Mouse (Mus musculus): ENCODE measurements around the gene Dnah12.
"Not testable (repeated sequence)": the region's sequence is repeated elsewhere in the genome, so short reads cannot be mapped to it uniquely, and the experiment has no call there.

The Dnah12 gene

GRCm38 (mm10) chr14:26719696-26720095, 26.6 kb downstream of the Dnah12 start:
- DNase-seq (ENCODE audit: low spot score in 2 of 2) = not testable (repeated sequence)

GRCm38 (mm10) chr14:26724898-26725297, 31.8 kb downstream of the Dnah12 start:
- DNase-seq (ENCODE audit: low spot score in 2 of 2) = no peak

- peak; percentile 18 to 27 for DNase-seq (ENCODE audit: low spot score in 2 of 2)
Observed at GRCm38 (mm10) chr14:26758566-26758965, 65.5 kb downstream of the Dnah12 start.

- peak; percentile 70 to 73 for DNase-seq (ENCODE audit: low spot score in 2 of 2)
Observed at GRCm38 (mm10) chr14:26764827-26765226, 71.8 kb downstream of the Dnah12 start.

GRCm38 (mm10) chr14:26768195-26768594, 75.1 kb downstream of the Dnah12 start:
- DNase-seq (ENCODE audit: low spot score in 2 of 2) = no peak

- DNase-seq (ENCODE audit: low spot score in 2 of 2) = no peak
Observed at GRCm38 (mm10) chr14:26773536-26773935, 80.5 kb downstream of the Dnah12 start.

- DNase-seq (ENCODE audit: low spot score in 2 of 2) = no peak
Observed at GRCm38 (mm10) chr14:26783731-26784130, 90.7 kb downstream of the Dnah12 start.

GRCm38 (mm10) chr14:26785695-26786094, 92.6 kb downstream of the Dnah12 start:
- no peak for DNase-seq (ENCODE audit: low spot score in 2 of 2)

GRCm38 (mm10) chr14:26794431-26794830, 101.4 kb downstream of the Dnah12 start:
- DNase-seq (ENCODE audit: low spot score in 2 of 2) = no peak

- no peak for DNase-seq (ENCODE audit: low spot score in 2 of 2)
Observed at GRCm38 (mm10) chr14:26798330-26798729, 105.3 kb downstream of the Dnah12 start.

GRCm38 (mm10) chr14:26799286-26799685, 106.2 kb downstream of the Dnah12 start:
- DNase-seq (ENCODE audit: low spot score in 2 of 2) = no peak

GRCm38 (mm10) chr14:26805500-26805899, 112.4 kb downstream of the Dnah12 start:
- no peak for DNase-seq (ENCODE audit: low spot score in 2 of 2)

GRCm38 (mm10) chr14:26812734-26813133, 119.7 kb downstream of the Dnah12 start:
- no peak for DNase-seq (ENCODE audit: low spot score in 2 of 2)

- DNase-seq (ENCODE audit: low spot score in 2 of 2) = no peak
Observed at GRCm38 (mm10) chr14:26813871-26814270, 120.8 kb downstream of the Dnah12 start.

GRCm38 (mm10) chr14:26814908-26815307, 121.8 kb downstream of the Dnah12 start:
- peak in 1 of 2 experiments; percentile 20 for DNase-seq (ENCODE audit: low spot score in 2 of 2)

GRCm38 (mm10) chr14:26816785-26817184, 123.7 kb downstream of the Dnah12 start:
- no peak for DNase-seq (ENCODE audit: low spot score in 2 of 2)

GRCm38 (mm10) chr14:26826020-26826419, 132.9 kb downstream of the Dnah12 start:
- DNase-seq (ENCODE audit: low spot score in 2 of 2) = peak in 1 of 2 experiments; percentile 6

- DNase-seq (ENCODE audit: low spot score in 2 of 2) = peak; percentile 3 to 30
Observed at GRCm38 (mm10) chr14:26853053-26853452, 160.0 kb downstream of the Dnah12 start.

- DNase-seq (ENCODE audit: low spot score in 2 of 2) = no peak
Observed at GRCm38 (mm10) chr14:26854066-26854465, 161.0 kb downstream of the Dnah12 start.

GRCm38 (mm10) chr14:26858364-26858763, 165.3 kb downstream of the Dnah12 start:
- peak; percentile 73 to 74 for DNase-seq (ENCODE audit: low spot score in 2 of 2)

- no peak for DNase-seq (ENCODE audit: low spot score in 2 of 2)
Observed at GRCm38 (mm10) chr14:26859024-26859423, 165.9 kb downstream of the Dnah12 start.

GRCm38 (mm10) chr14:26867356-26867755, 174.3 kb downstream of the Dnah12 start:
- DNase-seq (ENCODE audit: low spot score in 2 of 2) = no peak

GRCm38 (mm10) chr14:26868299-26868698, 175.2 kb downstream of the Dnah12 start:
- no peak for DNase-seq (ENCODE audit: low spot score in 2 of 2)

- no peak for DNase-seq (ENCODE audit: low spot score in 2 of 2)
Observed at GRCm38 (mm10) chr14:26878756-26879155, 185.7 kb downstream of the Dnah12 start.

Data from spleen, postnatal 36 days (tissue).